Mouse (Mus musculus) effector memory CD4-positive, alpha-beta T cell, adult 7 months (primary cell): Measurements from ENCODE around the gene Nub1. TPM values are rescaled to one million over a fixed set of nuclear protein-coding genes. Genes with fewer than 3 reads are reported as not detected.

Experiments
- polyA plus RNA-seq: library from polyadenylated mRNA; unstranded; fragments of 100-300 nt; shearing (Covaris generic); gene quantifications from one replicate; pipeline ENCODE4 v1.2.1, GENCODE M21; 2017

Nub1 gene
- polyA plus RNA-seq, result 103 TPM

GRCm38 (mm10) chr5:24685366-24686093 is at the start of gene Nub1:
Gene Nub1 (plus strand): TSS chr5:24685532.

GRCm38 (mm10) chr5:24730488-24730871 is 45.1 kb downstream of the Nub1 start, which contains the start of gene Wdr86:
Gene Wdr86 (minus strand): TSS chr5:24730727.

GRCm38 (mm10) chr5:24757816-24758215 is 72.5 kb downstream of the Nub1 start, which contains the start of gene Crygn:
Gene Crygn (minus strand): TSS chr5:24758008.

Other genes with a start within 250 kb of the Nub1 start
- gene Fastk, start 240.2 kb upstream of the Nub1 start, polyA plus RNA-seq, result 92.8 TPM
- 53.9 TPM for gene Tmub1, start 237.7 kb upstream of the Nub1 start, polyA plus RNA-seq
- gene Agap3, start 233.4 kb upstream of the Nub1 start, polyA plus RNA-seq, result 85.3 TPM
- not detected for gene Gbx1, start 158.3 kb upstream of the Nub1 start, polyA plus RNA-seq
- gene Asb10, start 144.6 kb upstream of the Nub1 start, polyA plus RNA-seq, result not detected
- not detected for gene 4931409K22Rik, start 128.7 kb upstream of the Nub1 start, polyA plus RNA-seq
- 58.7 TPM for gene Abcf2, start 108.1 kb upstream of the Nub1 start, polyA plus RNA-seq
- 24.2 TPM for gene Chpf2, start 98.8 kb upstream of the Nub1 start, polyA plus RNA-seq
- 0.83 TPM for gene Smarcd3, start 61.1 kb upstream of the Nub1 start, polyA plus RNA-seq
- not detected for gene Wdr86, start 45.2 kb downstream of the Nub1 start, polyA plus RNA-seq
- not detected for gene Crygn, start 72.5 kb downstream of the Nub1 start, polyA plus RNA-seq
- gene Rheb, start 157.1 kb downstream of the Nub1 start, polyA plus RNA-seq, result 262 TPM